Mouse (Mus musculus) limb, embryonic 14.5 days (tissue): ENCODE measurements around the gene Ssbp3. TPM values are rescaled to one million over a fixed set of nuclear protein-coding genes. Genes with fewer than 3 reads are reported as not detected.

ENCODE experiments used
- ATAC-seq: fragments of 200-750 bp; cut with Nextera tagmentation; 2 replicates; pipeline ENCODE4 v1.8.0; 2017; ENCODE audit warnings: low read depth, moderate number of reproducible peaks, moderate TSS enrichment; ENCODE audit not compliant: low FRiP score
- DNase-seq: peaks from one replicate; pipeline ENCODE4 v3.0.0-alpha.2; 2015; ENCODE audit warnings: low spot score
- H3K27ac ChIP-seq: fragments of 300-500 bp; sonication (generic); replicated peaks from 2 replicates; pipeline ENCODE4 v1.5.1; 2014; ENCODE audit warnings: low read depth, mild to moderate bottlenecking, low read length, moderate library complexity, mixed read lengths
- H3K27me3 ChIP-seq: fragments of 300-500 bp; sonication (generic); 2 replicates; pipeline ENCODE4 v1.6.1; 2014; ENCODE audit warnings: low read length, mixed read lengths; ENCODE audit not compliant: control insufficient read depth, insufficient read depth
- H3K36me3 ChIP-seq: fragments of 300-500 bp; sonication (generic); 2 replicates; pipeline ENCODE4 v1.6.1; 2014; ENCODE audit warnings: mild to moderate bottlenecking, low read length, moderate library complexity, mixed read lengths; ENCODE audit not compliant: control insufficient read depth, insufficient read depth
- H3K4me1 ChIP-seq: fragments of 300-500 bp; sonication (generic); 2 replicates; pipeline ENCODE4 v1.6.1; 2014; ENCODE audit warnings: antibody characterized with exemption, low read length, mixed read lengths; ENCODE audit not compliant: control insufficient read depth, insufficient read depth
- H3K4me2 ChIP-seq: fragments of 300-500 bp; sonication (generic); replicated peaks from 2 replicates; pipeline ENCODE4 v1.6.1; 2014; ENCODE audit warnings: low read depth, mild to moderate bottlenecking, low read length, moderate library complexity; ENCODE audit not compliant: severe bottlenecking
- H3K4me3 ChIP-seq: fragments of 300-500 bp; sonication (generic); replicated peaks from 2 replicates; pipeline ENCODE4 v1.5.1; 2014; ENCODE audit warnings: low read length
- H3K9ac ChIP-seq: fragments of 300-500 bp; sonication (generic); 2 replicates; pipeline ENCODE4 v1.6.1; 2014; ENCODE audit warnings: mild to moderate bottlenecking, low read depth, low read length, moderate library complexity; ENCODE audit not compliant: severe bottlenecking
- H3K9me3 ChIP-seq: fragments of 300-500 bp; sonication (generic); 2 replicates; pipeline ENCODE4 v1.6.1; 2016; ENCODE audit warnings: low read length; ENCODE audit not compliant: control insufficient read depth
- POLR2A ChIP-seq: fragments of 200-500 bp; IDR thresholded peaks from 2 replicates; pipeline ENCODE4 v1.8.0; 2012; ENCODE audit warnings: inconsistent platforms, mild to moderate bottlenecking, moderate library complexity, borderline replicate concordance; ENCODE audit not compliant: insufficient read depth, insufficient read length; ENCODE audit errors: extremely low read depth
- WGBS: fragments of 180-500 bp; shearing (Covaris S2); extraction: QIAGEN DNeasy Blood & Tissue Kit; methylation state at CpG from one replicate; pipeline ENCODE4 v1.1.7; 2014; 5-methylcytosine and 5-hydroxymethylcytosine counted together
- polyA plus RNA-seq, 2 experiments: library from polyadenylated mRNA; depleted of rRNA in 1 of 2; stranded (reverse) in 1 of 2; unstranded in 1 of 2; fragments of >200 nt; fragmentation: Nextera tagmentation in 1 of 2; extraction: Ambion mirVana in 1 of 2; gene quantifications; 2 replicates each; pipeline versions ENCODE4 v1.2.1 to v1.2.3; 2012 to 2014

Gene Ssbp3
- polyA plus RNA-seq, 2 experiments, result 94.3 to 191 TPM

GRCm38 (mm10) chr4:106866381-106866780, 44.1 kb upstream of the Ssbp3 start:
- no peak overlapping the region for H3K4me2 ChIP-seq
- H3K4me1 ChIP-seq, result peaks cover 51% of the 10 kb centered on the region
- H3K27ac ChIP-seq, result peak overlapping the region; percentile 93
- no peaks in the 10 kb centered on the region for H3K36me3 ChIP-seq
- H3K9me3 ChIP-seq, result no peaks in the 10 kb centered on the region
- TF ChIP-seq POLR2A, result no peak
- ATAC-seq (no peak), DNase-seq (no peak)
- no peaks in the 10 kb centered on the region for H3K27me3 ChIP-seq
- H3K4me3 ChIP-seq, result no peak overlapping the region
- no peak overlapping the region for H3K9ac ChIP-seq
- WGBS, result 31% methylated on average over 5 of the region's 5 CpGs

- WGBS, result 2% methylated on average over 6 of the region's 7 CpGs
- Histone ChIP-seq H3K27ac (peak overlapping the region; percentile 93), H3K27me3 (no peaks in the 10 kb centered on the region), H3K9me3 (no peaks in the 10 kb centered on the region), H3K4me3 (no peak overlapping the region), H3K36me3 (no peaks in the 10 kb centered on the region), H3K4me2 (0 out of 2 replicates have a peak overlapping the region, but pooled peaks have one; percentile 7), H3K9ac (0 out of 2 replicates have a peak overlapping the region, but pooled peaks have one; percentile 28), H3K4me1 (peaks cover 48% of the 10 kb centered on the region)
- ATAC-seq (peak; percentile 48), DNase-seq (peak; percentile 77)
- no peak for TF ChIP-seq POLR2A
Observed at GRCm38 (mm10) chr4:106866845-106867244, 43.7 kb upstream of the Ssbp3 start.

- Histone ChIP-seq H3K9ac (no peak overlapping the region), H3K4me3 (no peak overlapping the region), H3K27ac (peak overlapping the region; percentile 38), H3K4me2 (no peak overlapping the region), H3K27me3 (no peaks in the 10 kb centered on the region), H3K36me3 (no peaks in the 10 kb centered on the region), H3K4me1 (peaks cover 40% of the 10 kb centered on the region), H3K9me3 (no peaks in the 10 kb centered on the region)
- WGBS, result 59% methylated on average over 12 of the region's 12 CpGs
- TF ChIP-seq POLR2A, result no peak
- ATAC-seq (no peak), DNase-seq (no peak)
Observed at GRCm38 (mm10) chr4:106868737-106869438, 41.6 kb upstream of the Ssbp3 start.

- TF ChIP-seq POLR2A, result no peak
- no peaks in the 10 kb centered on the region for H3K9me3 ChIP-seq
- no peaks in the 10 kb centered on the region for H3K27me3 ChIP-seq
- 40% methylated on average over 3 of the region's 3 CpGs for WGBS
- H3K4me2 ChIP-seq, result no peak overlapping the region
- peaks cover 40% of the 10 kb centered on the region for H3K4me1 ChIP-seq
- H3K36me3 ChIP-seq, result no peaks in the 10 kb centered on the region
- DNase-seq (no peak), ATAC-seq (no peak)
- H3K27ac ChIP-seq, result peak overlapping the region; percentile 38; the same call in 1 of the 2 replicates
- H3K9ac ChIP-seq, result no peak overlapping the region
- no peak overlapping the region for H3K4me3 ChIP-seq
Observed at GRCm38 (mm10) chr4:106869539-106869951, 41.0 kb upstream of the Ssbp3 start.

GRCm38 (mm10) chr4:106870556-106870955, 39.9 kb upstream of the Ssbp3 start:
- no peak overlapping the region for H3K9ac ChIP-seq
- whole genome bisulfite sequencing, result 85% methylated on average over 2 of the region's 2 CpGs
- H3K27ac ChIP-seq, result no peak overlapping the region

More at GRCm38 (mm10) chr4:106870556-106870955, 39.9 kb upstream of the Ssbp3 start:
- no peak for TF ChIP-seq POLR2A
- Histone ChIP-seq H3K36me3 (no peaks in the 10 kb centered on the region), H3K4me2 (no peak overlapping the region), H3K27me3 (no peaks in the 10 kb centered on the region), H3K9me3 (no peaks in the 10 kb centered on the region), H3K4me3 (no peak overlapping the region), H3K4me1 (peaks cover 32% of the 10 kb centered on the region)
- no peak for ATAC-seq
- DNase-seq, result no peak
